Mouse (Mus musculus) gonadal fat pad, adult 2 months (tissue): ENCODE data around the gene Spef1. TPM values are rescaled to one million over a fixed set of nuclear protein-coding genes. Genes with fewer than 3 reads are reported as not detected.

Experiments used
- DNase-seq: peaks from one replicate; pipeline ENCODE4 v3.0.0-alpha.2; 2012; ENCODE audit warnings: low read depth
- polyA plus RNA-seq: library from polyadenylated mRNA; depleted of rRNA; stranded (reverse); fragments of >200 nt; gene quantifications from 2 replicates; pipeline ENCODE4 v1.2.3, GENCODE M21; 2012; rRNA removed

Spef1 gene
- polyA plus RNA-seq, 1 experiment: 4.3 TPM

GRCm38 (mm10) chr2:131125157-131125963 lies 61.7 kb downstream of the Spef1 start:
- no peak for DNase-seq

- no peak for DNase-seq
These were observed 62.9 kb downstream of the Spef1 start for GRCm38 (mm10) chr2:131124166-131124565.

Other genes starting within 250 kb of the Spef1 start
- gene Gfra4, start 144.2 kb downstream of the Spef1 start, polyA plus RNA-seq: 30.3 and 35.7 TPM in 2 replicates
- 20.6 and 25.6 TPM in 2 replicates for gene Adam33, start 123.5 kb downstream of the Spef1 start, polyA plus RNA-seq
- gene Siglec1, start 100.5 kb downstream of the Spef1 start, polyA plus RNA-seq: 12.7 and 16.5 TPM in 2 replicates
- gene Hspa12b, start 60.0 kb downstream of the Spef1 start, polyA plus RNA-seq: 21.7 and 30.8 TPM in 2 replicates
- not detected in 2 replicates for gene Gm11037, start 53.8 kb downstream of the Spef1 start, polyA plus RNA-seq
- 117 and 168 TPM in 2 replicates for gene 1700037H04Rik, start 27.2 kb downstream of the Spef1 start, polyA plus RNA-seq
- 68.6 and 75.4 TPM in 2 replicates for gene Cenpb, start 7.2 kb downstream of the Spef1 start, polyA plus RNA-seq
- 12.7 and 14.4 TPM in 2 replicates for gene Cdc25b, start 333 bp downstream of the Spef1 start, polyA plus RNA-seq
- 51.1 and 54.9 TPM in 2 replicates for gene Ap5s1, start 19.8 kb upstream of the Spef1 start, polyA plus RNA-seq
- gene Mavs, start 46.8 kb upstream of the Spef1 start, polyA plus RNA-seq: 59.9 and 76.7 TPM in 2 replicates
- gene Pank2, start 75.2 kb upstream of the Spef1 start, polyA plus RNA-seq: 15.7 and 18.0 TPM in 2 replicates
- gene Rnf24, start 165.6 kb upstream of the Spef1 start, polyA plus RNA-seq: 8.3 and 8.5 TPM in 2 replicates